Comparison of ENCODE assay signal across 19 mouse cellular contexts in the genomic region with DNA sequence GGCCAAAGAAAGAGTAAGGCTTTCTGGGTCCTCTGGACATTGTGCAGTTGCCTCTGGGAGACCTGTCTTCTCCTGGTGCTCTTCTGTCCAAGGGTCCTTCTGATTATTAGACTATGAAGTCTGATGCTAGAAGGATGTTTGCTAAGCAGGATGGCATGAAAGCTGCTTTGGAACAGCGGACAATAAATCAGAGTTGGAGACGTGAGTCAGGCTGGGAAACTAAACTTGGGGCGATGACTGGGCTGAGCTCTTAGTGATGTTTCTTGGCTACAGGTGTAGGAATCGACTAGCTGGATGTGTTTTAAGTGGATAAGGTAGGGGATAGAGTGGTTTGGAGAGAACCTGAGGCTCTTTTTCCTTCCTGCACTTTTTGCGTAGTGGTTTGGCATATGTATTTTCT. TPM values are rescaled to one million over a fixed set of nuclear protein-coding genes. Genes with fewer than 3 reads are reported as not detected.
DNase-seq lines count a peak whose midpoint lies in the region; ATAC-seq and TF ChIP-seq lines count a peak whose summit lies in the region.
"Had no signal": no experiment of that assay in that cellular context is flagged by ENCODE, and none has a peak within 500 bp of the region (broad histone marks: within the 10 kb centered on the region; RNA-seq: fewer than 3 reads in every experiment).

No protein-coding gene starts in this region.

- H3K27me3 ChIP-seq in midbrain, embryonic 11.5 days (ENCODE audit: control insufficient read depth, insufficient read depth, low read length) = no peaks in the 10 kb centered on the region
- H3K27me3 ChIP-seq in midbrain, embryonic 14.5 days (ENCODE audit: control insufficient read depth, insufficient read depth, low read length) = no peaks in the 10 kb centered on the region
- H3K27me3 ChIP-seq: forebrain, embryonic 15.5 days; heart, embryonic 13.5 days; hindbrain, embryonic 13.5 days had no signal

- no peaks in the 10 kb centered on the region for H3K36me3 ChIP-seq in midbrain, embryonic 11.5 days (ENCODE audit: control insufficient read depth, insufficient read depth, low read length)
- H3K36me3 ChIP-seq in midbrain, embryonic 14.5 days (ENCODE audit: control insufficient read depth, insufficient read depth, low read length) = no peaks in the 10 kb centered on the region
- H3K36me3 ChIP-seq: forebrain, embryonic 15.5 days; heart, embryonic 13.5 days; hindbrain, embryonic 13.5 days had no signal

- no peak for ATAC-seq in midbrain, embryonic 11.5 days (ENCODE audit: low FRiP score)
- ATAC-seq in midbrain, embryonic 14.5 days (ENCODE audit: low FRiP score, low TSS enrichment) = no peak
- ATAC-seq: forebrain, embryonic 15.5 days; hindbrain, postnatal 0 days had no signal

- no peak overlapping the region for H3K27ac ChIP-seq in midbrain, embryonic 11.5 days (ENCODE audit: low read depth, low read length)
- no peak overlapping the region for H3K27ac ChIP-seq in midbrain, embryonic 14.5 days (replicated peaks; ENCODE audit: low read depth, low read length)
- peak overlapping the region; percentile 85 for H3K27ac ChIP-seq in embryonic fibroblast, embryonic 13.5 days (ENCODE audit: insufficient read depth, low read length)
- H3K27ac ChIP-seq: forebrain, embryonic 15.5 days; heart, embryonic 13.5 days; hindbrain, embryonic 13.5 days; hindbrain, postnatal 0 days had no signal

- no peak overlapping the region for H3K4me2 ChIP-seq in midbrain, embryonic 11.5 days
- H3K4me2 ChIP-seq in midbrain, embryonic 14.5 days (ENCODE audit: low read length) = no peak overlapping the region
- H3K4me2 ChIP-seq: forebrain, embryonic 15.5 days; heart, embryonic 13.5 days; hindbrain, embryonic 13.5 days had no signal

- TF ChIP-seq CTCF in embryonic fibroblast, embryonic 13.5 days (IDR thresholded peaks at IDR 0.05; ENCODE audit: borderline replicate concordance, insufficient read depth, low read length) = no peak

- intact Hi-C loops in heart, postnatal 14 days (cut with DNase I) = no loop called here

- DNase-seq in adrenal gland, postnatal 14 days = peak; percentile 12
- DNase-seq in adrenal gland, postnatal 4 days (ENCODE audit: low spot score in 2 of 2) = no peak
- DNase-seq in midbrain, embryonic 11.5 days (ENCODE audit: low spot score, missing footprints) = peak; percentile 19
- no peak for DNase-seq in midbrain, embryonic 14.5 days
- no peak for DNase-seq in spleen, postnatal 14 days (ENCODE audit: low spot score in 2 of 2)
- DNase-seq in heart, postnatal 14 days = no peak
- DNase-seq: cerebellum, adult 11-12 months; cerebellum, adult 9-10 months; cerebellum, postnatal 25 days; gastrocnemius, postnatal 36 days; heart, adult 11 months; kidney, adult 18-20 months had no signal

- 89% methylated on average over 5 of the region's 5 CpGs for WGBS in midbrain, embryonic 11.5 days
- WGBS in midbrain, embryonic 14.5 days = 93% methylated on average over 5 of the region's 5 CpGs

- H3K9me3 ChIP-seq in midbrain, embryonic 11.5 days (ENCODE audit: control insufficient read depth, low read length) = no peaks in the 10 kb centered on the region
- no peaks in the 10 kb centered on the region for H3K9me3 ChIP-seq in midbrain, embryonic 14.5 days (ENCODE audit: control insufficient read depth, low read length)
- H3K9me3 ChIP-seq: forebrain, embryonic 15.5 days; heart, embryonic 13.5 days; hindbrain, embryonic 13.5 days had no signal

- H3K9ac ChIP-seq in midbrain, embryonic 11.5 days (ENCODE audit: low read length) = no peak overlapping the region
- no peak overlapping the region for H3K9ac ChIP-seq in midbrain, embryonic 14.5 days (replicated peaks; ENCODE audit: low read length)
- H3K9ac ChIP-seq: forebrain, embryonic 15.5 days; heart, embryonic 13.5 days; hindbrain, embryonic 13.5 days had no signal

- no peaks in the 10 kb centered on the region for H3K4me1 ChIP-seq in midbrain, embryonic 11.5 days (ENCODE audit: control insufficient read depth, insufficient read depth, low read length)
- H3K4me1 ChIP-seq in midbrain, embryonic 14.5 days (ENCODE audit: control insufficient read depth, insufficient read depth, low read length) = peaks cover 9% of the 10 kb centered on the region
- H3K4me1 ChIP-seq in embryonic fibroblast, embryonic 13.5 days (ENCODE audit: control insufficient read depth, insufficient read depth, low read length) = peaks cover 23% of the 10 kb centered on the region

- H3K4me3 ChIP-seq in midbrain, embryonic 11.5 days (ENCODE audit: low read depth, low read length) = no peak overlapping the region
- no peak overlapping the region for H3K4me3 ChIP-seq in midbrain, embryonic 14.5 days (replicated peaks; ENCODE audit: low read depth, low read length)
- H3K4me3 ChIP-seq in embryonic fibroblast, embryonic 13.5 days (ENCODE audit: insufficient read depth, low read length) = no peak overlapping the region
- H3K4me3 ChIP-seq: erythroblast, embryonic 14.5 days; forebrain, embryonic 15.5 days; heart, embryonic 13.5 days; hindbrain, embryonic 13.5 days had no signal

- no peak for TF ChIP-seq POLR2A in embryonic fibroblast, embryonic 13.5 days (IDR thresholded peaks at IDR 0.05; ENCODE audit: low read depth, low read length)

RNA-seq across cellular contexts. Expression of gene Ptprg, which starts 59.1 kb away (rescaled TPM):
- 99.9 and 101 TPM in 2 replicates for total RNA-seq in adrenal gland, postnatal 14 days (2021)
- total RNA-seq in adrenal gland, postnatal 4 days (2021) = 100 to 1,000 TPM in 1 of 2 experiments, 10 to 100 TPM in 1; 94.8 to 106 TPM
- polyA plus RNA-seq in midbrain, embryonic 11.5 days (2014; fragmentation: Nextera tagmentation; extraction: Ambion mirVana) = 30.1 and 33.7 TPM in 2 replicates
- 33.2 and 50.1 TPM in 2 replicates for polyA plus RNA-seq in midbrain, embryonic 14.5 days (2014; fragmentation: Nextera tagmentation; extraction: Ambion mirVana)
- 45.5 and 73.9 TPM in 2 replicates for polyA plus RNA-seq in embryonic fibroblast, embryonic 13.5 days (2011; ENCODE audit: insufficient read length, low read depth, missing spikeins)
- 10 to 100 TPM; 71.4 to 72.3 TPM for total RNA-seq in heart, postnatal 14 days (2021)
- total RNA-seq: hematopoietic stem cell, adult 5-6 weeks had no signal
- polyA plus RNA-seq: erythroblast, embryonic 14.5 days had no signal

Comparison
In these comparisons a context has a peak if more than half of its experiments do, and no peak if none do; other contexts are left out.
1. DNase-seq: peak in adrenal gland, postnatal 14 days (single experiment) and midbrain, embryonic 11.5 days (single experiment); none in adrenal gland, postnatal 4 days (0 of 2), midbrain, embryonic 14.5 days (single experiment), spleen, postnatal 14 days (0 of 2) and heart, postnatal 14 days (0 of 2).